Mouse (Mus musculus): ENCODE measurements around the gene Pqbp1.

The Pqbp1 gene

DNA sequence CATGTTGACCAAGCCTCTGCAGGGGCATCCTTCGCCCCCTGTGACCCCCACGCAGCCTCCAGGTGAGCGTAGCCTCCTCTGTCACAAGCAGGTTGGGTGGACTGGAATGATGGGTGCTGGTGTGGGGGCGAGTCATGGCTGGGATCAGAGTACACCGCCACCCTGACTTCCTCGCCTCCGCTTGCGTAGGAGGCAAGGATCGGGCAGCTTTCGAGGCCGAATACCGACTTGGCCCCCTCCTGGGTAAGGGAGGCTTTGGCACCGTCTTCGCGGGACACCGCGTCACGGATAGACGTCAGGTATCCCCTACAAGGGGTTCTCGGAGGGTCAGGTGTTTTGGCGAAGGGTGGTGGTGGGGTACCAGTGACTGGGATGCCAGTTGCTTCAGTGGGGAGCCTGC lies 20.6 kb downstream of the Pqbp1 start:
- DNase-seq (ENCODE audit: low spot score in 2 of 2), result peak in 1 of 2 experiments; percentile 5

DNA sequence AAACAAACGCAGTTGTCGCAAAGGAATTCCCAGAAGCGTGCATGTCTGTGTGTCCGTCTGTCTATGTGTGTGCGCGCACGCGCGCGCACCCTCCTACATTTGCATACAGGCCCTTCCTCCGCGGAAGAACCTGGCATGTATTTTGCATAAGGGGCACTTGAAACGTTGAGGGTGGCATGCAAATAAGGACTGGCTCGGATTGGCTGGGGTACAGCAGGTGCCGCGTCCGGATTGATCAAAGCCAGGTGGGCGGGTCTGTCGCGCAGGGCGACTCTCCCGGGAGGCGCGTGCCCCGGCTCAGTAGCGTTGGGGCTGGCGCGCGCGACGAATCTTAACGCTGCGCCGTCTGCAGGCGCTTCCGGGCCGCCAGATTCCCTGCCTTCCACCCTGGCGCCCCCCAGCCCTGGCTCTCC lies 21.1 kb downstream of the Pqbp1 start, which contains the start of gene Pim2:
Gene Pim2, plus strand, starts transcription at position 256 of the 413 bp plus-strand sequence.
- DNase-seq (ENCODE audit: low spot score in 2 of 2), result peak; percentile 87

- DNase-seq (ENCODE audit: low spot score in 2 of 2), result no peak
Observed at GRCm38 (mm10) chrX:7869826-7870225, 29.2 kb downstream of the Pqbp1 start.

DNA sequence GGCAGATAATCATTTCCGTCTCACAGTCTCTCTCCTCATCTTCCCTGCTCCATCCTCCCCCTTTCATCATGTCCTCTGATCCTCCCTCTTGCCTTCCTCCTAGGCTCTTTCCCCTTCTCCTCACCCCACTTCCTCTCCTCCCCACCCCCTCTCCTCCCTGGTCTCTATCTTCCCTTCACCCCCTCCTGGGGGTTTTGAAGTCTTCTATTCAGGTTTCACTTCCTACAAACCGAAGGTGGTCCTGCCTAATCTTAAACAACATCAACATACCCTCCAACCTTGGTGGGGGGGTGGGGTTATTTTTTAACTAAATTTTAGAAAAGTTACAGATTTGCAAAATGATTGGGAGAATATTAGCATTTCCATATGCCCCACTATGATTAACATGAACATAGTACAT lies 30.6 kb downstream of the Pqbp1 start:
- DNase-seq (ENCODE audit: low spot score in 2 of 2), result no peak

- no peak for DNase-seq (ENCODE audit: low spot score in 2 of 2)
Observed at GRCm38 (mm10) chrX:7867141-7867540, 31.9 kb downstream of the Pqbp1 start.

DNA sequence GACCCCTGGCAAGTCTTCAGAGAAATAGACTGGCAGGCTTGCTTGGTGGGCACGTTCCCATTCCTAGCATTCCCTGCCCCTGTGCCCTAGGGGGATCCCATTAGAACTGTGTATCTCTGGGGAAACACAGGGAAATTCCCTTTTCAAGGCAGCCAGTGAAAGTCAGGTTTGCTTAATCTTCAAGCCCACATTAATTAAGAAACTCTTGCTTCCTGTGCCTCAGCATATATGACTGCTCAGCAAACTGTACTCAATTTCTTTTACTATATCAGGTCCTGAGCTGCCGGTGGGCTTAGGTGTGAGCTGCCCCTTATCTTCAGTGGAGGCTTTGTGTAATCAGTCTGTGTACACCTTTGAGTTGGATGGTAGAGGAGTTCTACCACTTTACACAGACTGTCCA lies 33.3 kb downstream of the Pqbp1 start:
- DNase-seq (ENCODE audit: low spot score in 2 of 2), result no peak

DNA sequence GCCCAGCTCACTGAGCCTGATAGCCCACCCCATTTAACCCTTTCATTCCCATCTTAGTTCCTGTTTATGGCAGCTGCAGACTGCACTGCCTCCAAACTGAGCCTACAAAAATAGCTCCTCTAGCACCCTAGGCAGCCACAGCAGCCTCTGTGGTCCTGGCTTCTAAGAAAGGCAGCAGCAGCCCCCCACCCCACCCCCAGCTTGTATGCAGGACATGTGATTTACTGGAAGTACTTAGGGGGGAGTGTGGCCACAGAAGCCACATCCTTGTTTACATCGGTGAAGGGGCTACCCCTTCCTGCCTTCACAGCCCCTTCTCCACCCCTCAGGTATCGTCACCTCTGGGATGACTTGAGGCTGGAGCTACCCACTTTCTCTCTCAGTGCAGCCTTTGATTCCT lies 33.7 kb downstream of the Pqbp1 start:
- no peak for DNase-seq (ENCODE audit: low spot score in 2 of 2)

DNA sequence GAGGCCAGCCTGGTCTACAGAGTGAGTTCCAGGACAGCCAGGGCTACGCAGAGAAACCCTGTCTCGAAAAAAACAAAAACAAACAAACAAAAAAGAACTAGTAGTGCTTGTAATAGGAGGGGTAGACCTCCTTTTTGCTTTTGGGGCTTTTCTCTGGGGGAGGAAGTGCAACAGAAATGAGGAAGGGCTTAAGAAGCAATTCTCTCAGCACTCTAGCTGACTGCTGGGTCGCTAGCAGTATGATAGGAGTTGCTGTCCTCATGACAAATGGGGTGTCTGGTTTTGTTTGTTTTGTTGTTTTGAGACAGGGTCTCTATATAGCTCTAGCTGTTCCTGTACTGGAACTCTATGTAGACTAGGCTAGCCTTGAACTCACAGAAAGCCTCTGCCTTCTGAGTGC lies 34.5 kb downstream of the Pqbp1 start:
- DNase-seq (ENCODE audit: low spot score in 2 of 2), result no peak

DNA sequence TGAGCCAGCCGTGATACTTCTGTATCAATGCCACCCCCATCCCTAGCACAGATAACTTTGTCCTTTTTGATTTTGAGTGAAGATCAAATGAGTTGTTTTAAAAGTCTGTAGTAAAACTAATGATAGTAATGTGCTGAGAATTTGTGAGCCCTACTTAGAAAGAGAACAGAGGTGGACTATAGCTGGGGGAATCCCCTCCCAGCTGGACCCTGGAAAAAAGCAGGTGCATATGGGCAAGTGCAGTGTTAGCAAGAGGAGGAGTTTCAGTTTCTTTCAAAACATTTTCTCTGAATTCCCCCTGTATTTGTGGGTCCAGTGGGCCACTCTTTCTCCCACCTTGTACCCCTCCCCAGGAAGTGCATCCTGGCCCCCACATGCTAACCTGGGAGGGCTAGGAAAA lies 35.9 kb downstream of the Pqbp1 start:
- no peak for DNase-seq (ENCODE audit: low spot score in 2 of 2)

GRCm38 (mm10) chrX:7859191-7859753 lies 39.8 kb downstream of the Pqbp1 start:
- no peak for DNase-seq (ENCODE audit: low spot score in 2 of 2)

DNA sequence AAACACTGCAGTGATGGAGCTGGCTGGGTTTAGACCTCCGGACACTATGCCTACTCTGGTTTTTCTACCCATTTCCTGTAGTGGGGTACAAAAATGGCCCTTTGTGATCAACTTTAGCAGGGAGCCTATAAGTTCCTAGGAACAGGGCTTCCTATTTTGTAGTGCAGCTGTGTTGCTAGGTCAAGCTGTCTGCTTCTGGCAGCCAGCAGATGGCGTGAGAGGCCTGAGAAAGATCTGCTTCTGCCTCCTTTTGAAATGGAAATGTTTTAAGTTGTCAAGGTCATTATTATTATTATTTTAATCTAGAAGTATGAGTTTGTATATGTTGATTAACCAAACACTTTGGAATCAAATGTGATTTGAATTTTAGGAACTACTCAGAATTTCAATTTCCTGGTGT lies 44.5 kb downstream of the Pqbp1 start:
- DNase-seq (ENCODE audit: low spot score in 2 of 2), result peak in 1 of 2 experiments; percentile 19

GRCm38 (mm10) chrX:7847845-7848244 lies 51.2 kb downstream of the Pqbp1 start:
- no peak for DNase-seq (ENCODE audit: low spot score in 2 of 2)

Measured in thymus, postnatal 10 days (tissue).